Mouse (Mus musculus) frontal cortex, adult 2 months (tissue): ENCODE measurements around the gene Mydgf. TPM values are rescaled to one million over a fixed set of nuclear protein-coding genes. Genes with fewer than 3 reads are reported as not detected.

ENCODE experiments used
- polyA plus RNA-seq: library from polyadenylated mRNA; depleted of rRNA; stranded (reverse); fragments of >200 nt; gene quantifications from 2 replicates; pipeline ENCODE4 v1.2.3, GENCODE M21; 2012; rRNA removed

The Mydgf gene
- polyA plus RNA-seq, 1 experiment, result 43.1 TPM

Other genes starting within 250 kb of the Mydgf start
- gene Zfp119b, start 234.4 kb downstream of the Mydgf start, polyA plus RNA-seq, result 2.0 and 2.4 TPM in 2 replicates
- 1.9 and 2.0 TPM in 2 replicates for gene Ebi3, start 231.3 kb downstream of the Mydgf start, polyA plus RNA-seq
- gene Yju2, start 224.8 kb downstream of the Mydgf start, polyA plus RNA-seq, result 10.6 and 12.3 TPM in 2 replicates
- gene Shd, start 213.5 kb downstream of the Mydgf start, polyA plus RNA-seq, result 57.6 and 61.6 TPM in 2 replicates
- gene Fsd1, start 197.4 kb downstream of the Mydgf start, polyA plus RNA-seq, result 57.8 and 68.7 TPM in 2 replicates
- 4.7 and 5.3 TPM in 2 replicates for gene Stap2, start 178.3 kb downstream of the Mydgf start, polyA plus RNA-seq
- 126 and 132 TPM in 2 replicates for gene Mpnd, start 178.2 kb downstream of the Mydgf start, polyA plus RNA-seq
- 46.0 and 50.7 TPM in 2 replicates for gene Sh3gl1, start 147.3 kb downstream of the Mydgf start, polyA plus RNA-seq
- 2.7 and 2.8 TPM in 2 replicates for gene Chaf1a, start 143.5 kb downstream of the Mydgf start, polyA plus RNA-seq
- gene Ubxn6, start 108.9 kb downstream of the Mydgf start, polyA plus RNA-seq, result 106 and 113 TPM in 2 replicates
- 129 and 145 TPM in 2 replicates for gene Hdgfl2, start 104.3 kb downstream of the Mydgf start, polyA plus RNA-seq
- gene Plin4, start 74.1 kb downstream of the Mydgf start, polyA plus RNA-seq, result 0.36 and 0.56 TPM in 2 replicates
- 0.19 and 0.38 TPM in 2 replicates for gene Plin5, start 66.3 kb downstream of the Mydgf start, polyA plus RNA-seq
- gene Lrg1, start 61.9 kb downstream of the Mydgf start, polyA plus RNA-seq, result 1.9 and 3.4 TPM in 2 replicates
- 89.0 and 95.5 TPM in 2 replicates for gene Sema6b, start 43.6 kb downstream of the Mydgf start, polyA plus RNA-seq
- 6.6 TPM in 2 replicates for gene Tnfaip8l1, start 21.4 kb downstream of the Mydgf start, polyA plus RNA-seq
- 49.7 and 52.4 TPM in 2 replicates for gene Dpp9, start 35.0 kb upstream of the Mydgf start, polyA plus RNA-seq
- gene Fem1a, start 72.9 kb upstream of the Mydgf start, polyA plus RNA-seq, result 23.7 and 24.1 TPM in 2 replicates
- gene Ticam1, start 92.9 kb upstream of the Mydgf start, polyA plus RNA-seq, result 4.5 and 5.0 TPM in 2 replicates
- 10.8 and 11.2 TPM in 2 replicates for gene Plin3, start 109.0 kb upstream of the Mydgf start, polyA plus RNA-seq
- gene Arrdc5, start 116.4 kb upstream of the Mydgf start, polyA plus RNA-seq, result not detected in 2 replicates
- gene Uhrf1, start 119.4 kb upstream of the Mydgf start, polyA plus RNA-seq, result 1.8 and 2.1 TPM in 2 replicates
- 43.8 and 49.9 TPM in 2 replicates for gene Kdm4b, start 142.1 kb upstream of the Mydgf start, polyA plus RNA-seq